Mouse (Mus musculus) heart, embryonic 13.5 days (tissue): ENCODE data around the gene Rusc2. TPM values are rescaled to one million over a fixed set of nuclear protein-coding genes. Genes with fewer than 3 reads are reported as not detected.

Source experiments
- ATAC-seq: fragments of 200-750 bp; cut with Nextera tagmentation; 2 replicates; pipeline ENCODE4 v1.8.0; 2017; ENCODE audit warnings: moderate TSS enrichment; ENCODE audit not compliant: insufficient number of reproducible peaks, low FRiP score, low TSS enrichment; ENCODE audit errors: extremely low read depth
- H3K27ac ChIP-seq: fragments of 300-500 bp; sonication (generic); replicated peaks from 2 replicates; pipeline ENCODE4 v1.5.1; 2015; ENCODE audit warnings: moderate library complexity, mild to moderate bottlenecking, inconsistent platforms
- H3K27me3 ChIP-seq: fragments of 300-500 bp; sonication (generic); replicated peaks from 2 replicates; pipeline ENCODE4 v1.6.1; 2015; ENCODE audit warnings: mild to moderate bottlenecking, inconsistent platforms
- H3K36me3 ChIP-seq: fragments of 300-500 bp; sonication (generic); 2 replicates; pipeline ENCODE4 v1.6.1; 2015; ENCODE audit warnings: mild to moderate bottlenecking, inconsistent platforms
- H3K4me1 ChIP-seq: fragments of 300-500 bp; sonication (generic); 2 replicates; pipeline ENCODE4 v1.6.1; 2015; ENCODE audit warnings: inconsistent platforms
- H3K4me2 ChIP-seq: fragments of 300-500 bp; sonication (generic); 2 replicates; pipeline ENCODE4 v1.6.1; 2015; ENCODE audit warnings: inconsistent platforms, mild to moderate bottlenecking, moderate library complexity
- H3K4me3 ChIP-seq: fragments of 300-500 bp; sonication (generic); 2 replicates; pipeline ENCODE4 v1.5.1; 2015; ENCODE audit warnings: moderate library complexity, mild to moderate bottlenecking, inconsistent platforms
- H3K9ac ChIP-seq: fragments of 300-500 bp; sonication (generic); 2 replicates; pipeline ENCODE4 v1.6.1; 2015; ENCODE audit warnings: inconsistent platforms, mild to moderate bottlenecking, moderate library complexity
- H3K9me3 ChIP-seq: fragments of 300-500 bp; sonication (generic); 2 replicates; pipeline ENCODE4 v1.6.1; 2016; ENCODE audit warnings: inconsistent platforms
- WGBS: fragments of 180-500 bp; shearing (Covaris S2); methylation state at CpG from one replicate; pipeline ENCODE4 v1.1.7; 2015; ENCODE audit warnings: mixed read lengths; 5-methylcytosine and 5-hydroxymethylcytosine counted together
- polyA plus RNA-seq: library from polyadenylated mRNA; unstranded; fragments of >200 nt; fragmentation: Nextera tagmentation; extraction: Ambion mirVana; gene quantifications from 2 replicates; pipeline ENCODE4 v1.2.1, GENCODE M21; 2015

The Rusc2 gene
- polyA plus RNA-seq, 1 experiment from 2014 or later, result 13.9 TPM

DNA sequence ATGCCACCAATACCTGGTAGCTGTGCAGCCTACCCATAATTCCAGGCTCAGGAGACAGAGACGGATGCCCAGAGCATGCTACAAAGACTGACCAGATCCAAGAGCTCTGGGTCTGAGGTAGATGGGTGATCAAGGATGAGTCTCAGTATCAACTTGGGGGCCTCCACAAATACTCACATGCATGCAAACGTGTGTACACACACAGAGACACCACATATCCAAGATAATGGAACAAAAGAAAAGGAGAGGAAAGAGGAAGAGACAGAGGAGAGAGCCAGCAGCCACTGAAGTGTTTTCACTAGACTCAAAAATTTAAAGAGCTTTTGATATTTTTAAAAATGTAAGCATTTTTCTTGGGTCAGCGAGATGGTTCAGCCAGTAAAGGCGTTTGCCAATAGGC is 36.7 kb downstream of the Rusc2 start:
- Histone ChIP-seq H3K27me3 (peaks cover 3% of the 10 kb centered on the region; the same call in 1 of the 2 replicates), H3K36me3 (peaks cover 62% of the 10 kb centered on the region), H3K4me1 (peaks cover 40% of the 10 kb centered on the region), H3K4me3 (no peak overlapping the region), H3K4me2 (no peak overlapping the region), H3K27ac (no peak overlapping the region), H3K9ac (0 out of 2 replicates have a peak overlapping the region, but pooled peaks have one; percentile 10), H3K9me3 (no peaks in the 10 kb centered on the region)
- WGBS, result 66% methylated on average over 4 of the region's 4 CpGs
- no peak for ATAC-seq

DNA sequence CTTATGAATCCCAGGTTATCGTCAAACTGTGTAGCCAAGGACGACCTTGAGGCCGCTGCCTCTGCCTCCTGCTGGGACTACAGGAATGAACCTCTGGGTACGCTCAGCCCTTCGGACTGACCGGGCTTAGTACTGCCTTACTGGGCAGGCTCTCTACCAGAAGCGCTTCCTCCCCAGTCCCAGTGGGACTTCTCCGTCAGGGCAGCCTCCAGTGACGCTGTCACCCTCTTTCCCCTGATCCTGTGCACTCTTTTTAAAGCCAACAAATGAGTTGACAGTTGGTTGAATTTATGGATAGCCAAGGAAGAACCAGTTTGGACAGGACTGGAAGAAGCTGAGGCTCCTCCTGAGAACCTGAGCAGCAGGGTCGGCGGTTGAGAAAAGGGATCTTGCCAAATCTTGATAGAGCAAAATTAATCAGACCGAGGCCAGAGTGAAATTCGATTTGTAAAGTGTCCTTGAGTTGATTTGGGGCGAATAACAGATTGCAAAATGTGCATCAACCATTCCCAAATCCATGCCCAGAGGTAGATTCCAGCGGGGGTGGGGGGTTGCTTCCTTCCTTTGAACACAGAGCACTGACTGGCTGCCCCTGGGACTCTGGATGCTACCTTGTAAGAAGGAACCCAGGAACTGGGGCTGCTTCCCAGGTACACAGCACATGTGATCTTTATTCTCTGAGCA is 37.3 kb downstream of the Rusc2 start:
- Histone ChIP-seq H3K9me3 (no peaks in the 10 kb centered on the region), H3K4me1 (peaks cover 38% of the 10 kb centered on the region), H3K27me3 (peaks cover 10% of the 10 kb centered on the region), H3K4me3 (no peak overlapping the region), H3K36me3 (peaks cover 68% of the 10 kb centered on the region), H3K4me2 (no peak overlapping the region), H3K9ac (peak overlapping the region; percentile 29; the same call in 1 of the 2 replicates), H3K27ac (0 out of 2 replicates have a peak overlapping the region, but pooled peaks have one; percentile 4)
- no peak for ATAC-seq
- 49% methylated on average over 15 of the region's 15 CpGs for WGBS

- Histone ChIP-seq H3K27ac (0 out of 2 replicates have a peak overlapping the region, but pooled peaks have one; percentile 8), H3K9me3 (no peaks in the 10 kb centered on the region), H3K4me1 (peaks cover 38% of the 10 kb centered on the region), H3K36me3 (peaks cover 69% of the 10 kb centered on the region), H3K27me3 (peaks cover 17% of the 10 kb centered on the region), H3K4me3 (no peak overlapping the region), H3K4me2 (0 out of 2 replicates have a peak overlapping the region, but pooled peaks have one; percentile 5), H3K9ac (peak overlapping the region; percentile 56)
- 57% methylated on average over 9 of the region's 9 CpGs for WGBS
- ATAC-seq, result no peak
These were observed 38.1 kb downstream of the Rusc2 start for GRCm38 (mm10) chr4:43419801-43420281.

DNA sequence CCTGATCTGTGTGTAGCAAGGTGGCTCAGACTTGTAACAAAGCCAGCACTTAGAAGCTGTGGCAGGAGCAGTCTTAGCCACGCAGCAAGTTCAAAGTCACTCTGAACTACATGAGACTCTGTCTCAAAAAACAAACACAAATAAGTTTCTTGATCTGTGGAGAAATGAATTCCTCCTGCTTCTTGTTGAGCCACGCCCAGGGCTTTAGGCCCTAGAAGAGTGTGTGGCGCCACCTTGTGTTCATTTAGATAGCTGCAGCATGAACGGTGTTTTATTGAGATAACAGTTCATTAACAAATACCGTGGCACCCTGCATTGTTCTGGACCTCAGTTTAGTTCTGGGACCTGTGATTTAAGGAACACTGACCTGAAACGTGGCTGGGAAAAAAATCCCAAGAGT is 38.5 kb downstream of the Rusc2 start:
- Histone ChIP-seq H3K9me3 (no peaks in the 10 kb centered on the region), H3K36me3 (peaks cover 69% of the 10 kb centered on the region), H3K4me1 (peaks cover 38% of the 10 kb centered on the region), H3K9ac (peak overlapping the region; percentile 56), H3K27me3 (peaks cover 22% of the 10 kb centered on the region), H3K4me2 (no peak overlapping the region), H3K27ac (0 out of 2 replicates have a peak overlapping the region, but pooled peaks have one; percentile 6), H3K4me3 (no peak overlapping the region)
- WGBS, result 5% methylated on average over 6 of the region's 6 CpGs
- ATAC-seq, result no peak

DNA sequence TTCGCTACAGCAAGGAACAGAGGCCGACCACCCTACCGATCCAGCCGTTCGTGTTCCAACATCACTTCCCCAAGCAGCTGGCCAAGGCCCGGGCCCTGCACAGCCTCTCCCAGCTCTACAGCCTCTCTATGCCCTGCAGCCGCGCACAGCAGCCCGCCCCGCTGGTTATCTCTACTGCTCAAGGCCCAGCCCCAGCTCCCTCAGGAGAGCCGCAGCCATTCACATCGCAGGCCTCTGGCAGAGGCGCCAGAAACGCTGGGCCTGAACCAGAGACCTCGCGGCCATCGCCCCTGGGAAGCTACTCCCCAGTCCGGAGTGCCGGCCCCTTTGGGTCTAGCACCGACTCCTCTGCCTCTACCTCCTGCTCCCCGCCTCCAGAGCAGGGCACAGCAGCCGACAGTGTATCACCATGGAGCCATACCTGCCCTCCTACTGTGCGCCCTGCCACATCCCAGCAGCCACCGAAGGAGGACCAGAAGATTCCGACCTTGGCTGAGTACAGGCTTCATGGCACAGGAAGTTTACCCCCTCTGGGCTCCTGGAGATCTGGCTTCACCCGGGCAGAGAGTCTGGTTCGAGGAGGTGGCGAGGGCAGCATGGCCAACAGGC is 40.0 kb downstream of the Rusc2 start:
- Histone ChIP-seq H3K9me3 (no peaks in the 10 kb centered on the region), H3K4me3 (no peak overlapping the region), H3K9ac (no peak overlapping the region), H3K4me1 (peaks cover 43% of the 10 kb centered on the region), H3K27ac (no peak overlapping the region), H3K27me3 (peaks cover 36% of the 10 kb centered on the region), H3K36me3 (peaks cover 69% of the 10 kb centered on the region), H3K4me2 (no peak overlapping the region)
- WGBS, result 63% methylated on average over 28 of the region's 28 CpGs
- ATAC-seq, result no peak

DNA sequence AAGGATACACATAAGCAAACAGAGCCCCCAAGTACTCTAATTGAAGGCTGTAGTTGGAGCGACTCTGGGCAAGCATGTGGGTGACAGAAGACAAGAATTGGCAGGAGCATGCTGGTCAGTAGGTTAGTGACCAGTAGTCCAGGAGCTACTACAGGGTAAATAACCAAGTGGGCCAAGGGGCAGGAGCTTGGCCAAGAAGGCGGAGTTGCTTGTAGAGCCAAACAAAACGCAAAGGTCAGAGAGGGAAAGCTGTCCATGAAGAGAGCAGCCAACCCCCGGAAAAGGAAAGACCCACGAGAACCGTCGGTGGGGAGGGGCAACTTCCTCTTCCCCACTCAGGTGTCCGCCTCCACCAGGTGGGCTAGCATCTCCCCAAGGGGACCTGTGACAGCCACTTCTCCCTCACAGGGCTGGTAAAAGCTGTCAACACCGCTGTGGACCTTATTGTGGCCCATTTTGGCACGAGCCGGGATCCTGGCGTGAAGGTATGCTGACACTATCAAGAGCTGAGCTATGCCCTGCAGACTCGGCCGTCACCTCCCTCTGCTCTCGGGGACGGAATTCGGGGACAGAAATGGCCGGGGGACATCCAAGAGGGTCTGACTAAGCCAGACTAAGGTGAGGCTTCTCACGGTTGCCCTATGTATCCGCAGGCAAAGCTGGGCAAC is 41.6 kb downstream of the Rusc2 start:
- 80% methylated on average over 20 of the region's 20 CpGs for WGBS
- Histone ChIP-seq H3K9ac (no peak overlapping the region), H3K4me1 (peaks cover 38% of the 10 kb centered on the region), H3K36me3 (peaks cover 71% of the 10 kb centered on the region), H3K27me3 (peaks cover 53% of the 10 kb centered on the region), H3K4me3 (no peak overlapping the region), H3K27ac (no peak overlapping the region), H3K4me2 (no peak overlapping the region), H3K9me3 (no peaks in the 10 kb centered on the region)
- no peak for ATAC-seq

DNA sequence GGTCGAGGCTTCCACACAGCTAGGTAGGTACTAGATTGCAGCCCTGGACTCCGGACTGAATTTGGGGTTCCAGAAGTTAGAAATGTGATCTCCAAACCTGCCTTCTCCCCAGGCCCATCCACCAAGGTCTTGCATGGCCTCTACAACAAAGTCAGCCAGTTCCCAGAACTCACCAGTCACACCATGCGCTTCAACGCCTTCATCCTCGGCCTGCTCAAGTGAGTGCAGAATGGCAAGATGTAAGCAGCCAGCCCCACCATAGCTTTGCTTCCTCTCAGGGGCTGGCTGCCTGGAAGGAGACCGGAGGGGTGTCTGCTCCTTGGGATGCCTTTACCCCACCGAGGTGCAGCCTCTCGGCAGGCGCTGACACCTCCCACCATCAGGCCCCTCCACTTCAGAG is 42.3 kb downstream of the Rusc2 start:
- H3K27me3 ChIP-seq, result peaks cover 57% of the 10 kb centered on the region
- 70% methylated on average over 9 of the region's 9 CpGs for WGBS
- peaks cover 68% of the 10 kb centered on the region for H3K36me3 ChIP-seq
- no peak overlapping the region for H3K9ac ChIP-seq
- no peak overlapping the region for H3K4me3 ChIP-seq
- H3K9me3 ChIP-seq, result no peaks in the 10 kb centered on the region
- H3K4me1 ChIP-seq, result peaks cover 38% of the 10 kb centered on the region
- no peak overlapping the region for H3K4me2 ChIP-seq
- no peak overlapping the region for H3K27ac ChIP-seq
- no peak for ATAC-seq

- Histone ChIP-seq H3K36me3 (peaks cover 61% of the 10 kb centered on the region), H3K27ac (no peak overlapping the region), H3K9me3 (no peaks in the 10 kb centered on the region), H3K27me3 (peaks cover 64% of the 10 kb centered on the region), H3K4me2 (peak overlapping the region; percentile 39), H3K4me3 (no peak overlapping the region), H3K4me1 (peaks cover 29% of the 10 kb centered on the region), H3K9ac (peak overlapping the region; percentile 48; the same call in 1 of the 2 replicates)
- ATAC-seq, result no peak
- 33% methylated on average over 14 of the region's 14 CpGs for WGBS
These were observed 43.4 kb downstream of the Rusc2 start for GRCm38 (mm10) chr4:43425197-43425596.

- Histone ChIP-seq H3K9ac (peak overlapping the region; percentile 48; the same call in 1 of the 2 replicates), H3K27ac (no peak overlapping the region), H3K4me2 (peak overlapping the region; percentile 39), H3K9me3 (no peaks in the 10 kb centered on the region), H3K4me1 (peaks cover 26% of the 10 kb centered on the region), H3K4me3 (no peak overlapping the region), H3K27me3 (peaks cover 68% of the 10 kb centered on the region), H3K36me3 (peaks cover 61% of the 10 kb centered on the region)
- no peak for ATAC-seq
- 36% methylated on average over 31 of the region's 31 CpGs for WGBS
These were observed 44.0 kb downstream of the Rusc2 start for GRCm38 (mm10) chr4:43425648-43426380.

GRCm38 (mm10) chr4:43426487-43426886 is 44.7 kb downstream of the Rusc2 start:
- Histone ChIP-seq H3K4me3 (no peak overlapping the region), H3K27me3 (peaks cover 68% of the 10 kb centered on the region), H3K4me1 (peaks cover 26% of the 10 kb centered on the region), H3K36me3 (peaks cover 58% of the 10 kb centered on the region), H3K9me3 (no peaks in the 10 kb centered on the region), H3K9ac (no peak overlapping the region), H3K4me2 (no peak overlapping the region), H3K27ac (no peak overlapping the region)
- no peak for ATAC-seq
- WGBS, result 60% methylated on average over 10 of the region's 10 CpGs
